Comparison of ENCODE assay signal across 8 mouse cellular contexts in the genomic region with DNA sequence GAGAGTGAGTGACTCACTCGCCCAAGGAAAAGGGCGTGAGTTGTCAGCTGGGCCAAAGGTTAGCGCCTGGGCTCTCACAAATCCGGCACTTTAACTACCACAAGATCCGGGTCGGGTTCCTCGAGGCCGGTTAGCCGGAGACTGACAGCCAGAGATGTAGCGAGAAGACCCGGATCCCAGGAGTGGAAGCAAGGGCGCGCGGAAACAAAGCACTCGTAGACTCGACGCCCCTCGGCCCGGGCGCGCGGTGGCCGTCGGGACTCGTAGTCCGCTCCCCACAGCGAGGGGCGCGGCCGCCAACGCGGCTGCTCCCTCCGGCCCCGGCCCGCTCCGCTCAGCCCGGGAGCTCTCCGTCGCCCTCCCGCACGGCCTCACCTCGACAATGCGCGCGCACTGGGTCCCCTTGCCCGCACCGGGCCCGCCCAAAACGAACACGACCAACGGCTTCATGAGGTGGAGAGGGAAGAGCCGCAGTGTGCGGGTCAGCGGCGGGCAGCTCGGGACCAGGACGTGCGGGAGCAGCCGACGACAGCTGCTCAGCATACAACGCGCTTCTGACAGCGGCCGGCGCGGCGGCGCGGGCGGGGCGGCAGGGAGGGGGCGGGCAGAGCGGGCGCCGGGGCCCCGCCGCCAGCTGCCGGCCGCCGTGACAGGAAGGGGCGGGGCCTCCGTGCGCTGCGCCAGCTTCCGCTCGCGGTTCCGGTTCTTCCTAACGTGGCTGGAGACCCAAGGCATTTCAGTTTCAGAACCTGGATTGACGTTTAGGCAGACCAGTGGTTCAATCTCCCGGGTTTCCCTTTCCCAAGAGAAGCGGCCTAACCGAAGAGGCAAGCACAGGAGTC. TPM values are rescaled to one million over a fixed set of nuclear protein-coding genes. Genes with fewer than 3 reads are reported as not detected.
DNase-seq lines count a peak whose midpoint lies in the region; TF ChIP-seq lines count a peak whose summit lies in the region.

TSS of gene Cmpk1 (minus strand) at position 651 of the 842 bp plus-strand sequence.

- H3K27ac ChIP-seq in cortical plate, adult 2 months (ENCODE audit: insufficient read depth, low read length) = peak within 1 kb of the TSS; percentile 100
- H3K27ac ChIP-seq in left cerebral cortex, adult 2 months = peak within 1 kb of the TSS; percentile 98
- H3K27ac ChIP-seq in macrophage = peak within 1 kb of the TSS; percentile 84

- peak within 1 kb of the TSS; percentile 59 for H3K4me3 ChIP-seq in cortical plate, adult 2 months (ENCODE audit: insufficient read depth, low read length)
- peak within 1 kb of the TSS; percentile 92 for H3K4me3 ChIP-seq in left cerebral cortex, adult 2 months
- H3K4me3 ChIP-seq in macrophage (ENCODE audit: inconsistent target) = peak within 1 kb of the TSS; percentile 71

- H3K36me3 ChIP-seq in macrophage (ENCODE audit: inconsistent target) = no peaks in the 10 kb centered on the region

- peak; percentile 82 for DNase-seq in adipocyte (ENCODE audit: low spot score)
- DNase-seq in gastrocnemius, postnatal 10 days = peak; percentile 90
- peak; percentile 39 for DNase-seq in hindlimb bud, embryonic 11.5 days (ENCODE audit: extremely low spot score, low read depth, low spot score)
- peak; percentile 85 to 87 for DNase-seq in left cerebral cortex, adult 2 months (ENCODE audit: extremely low spot score in 1 of 2, low spot score in 2 of 2)
- peak; percentile 90 for DNase-seq in right cerebral cortex, adult 18-20 months
- DNase-seq in urinary bladder, adult 2 months (ENCODE audit: low spot score) = peak; percentile 71

- peaks cover 2% of the 10 kb centered on the region for H3K4me1 ChIP-seq in cortical plate, adult 2 months (ENCODE audit: control insufficient read depth, insufficient read depth, low read length)

- intact Hi-C loops in left cerebral cortex, adult 2 months (cut with DNase I) = loop anchor here (1.0 to 5.0 kb wide), 2 partner anchors 12 to 70 kb away; partner anchors contain the start of gene Tal1

- TF ChIP-seq CTCF in cortical plate, adult 2 months (IDR thresholded peaks at IDR 0.05; ENCODE audit: extremely low read depth, insufficient read depth, low read length) = no peak
- no peak for TF ChIP-seq CTCF in left cerebral cortex, adult 2 months (IDR thresholded peaks at IDR 0.05)

- H3K79me2 ChIP-seq in macrophage (ENCODE audit: inconsistent target) = peaks cover 47% of the 10 kb centered on the region

- peak; percentile 80 for TF ChIP-seq POLR2A in cortical plate, adult 2 months (IDR thresholded peaks at IDR 0.05; ENCODE audit: extremely low read depth, insufficient read depth, low read length)

- WGBS in macrophage (ENCODE audit: missing documents) = 1% methylated on average over 90 of the region's 93 CpGs

RNA-seq across cellular contexts. Expression of gene Cmpk1, which starts in this region (rescaled TPM):
- polyA plus RNA-seq in cortical plate, adult 2 months (2012; rRNA removed) = 47.6 and 48.4 TPM in 2 replicates
- total RNA-seq in gastrocnemius, postnatal 10 days (2021) = 10 to 100 TPM; 32.1 to 36.8 TPM
- total RNA-seq in left cerebral cortex, adult 2 months (2021) = 10 to 100 TPM; 74.5 to 79.6 TPM
- 10 to 100 TPM; 13.9 to 48.3 (median 30.3) TPM for total RNA-seq in macrophage (2018; cell fraction: chromatin; rRNA removed)
- total RNA-seq in macrophage (2018; cell fraction: cytosol; rRNA removed) = 100 to 1,000 TPM in 3 of 26 experiments, 10 to 100 TPM in 23; 59.5 to 123 (median 82.4) TPM
- 10 to 100 TPM; 27.0 to 68.3 (median 39.7) TPM for total RNA-seq in macrophage (2018; cell fraction: nucleus; rRNA removed)
- 89.7 to 330 TPM (median 144 TPM) in 3 replicates for polyA plus RNA-seq in macrophage (2018)
- polyA plus RNA-seq in urinary bladder, adult 2 months (2012; rRNA removed) = 38.7 and 44.9 TPM in 2 replicates

Comparison
In these comparisons a context has a peak if more than half of its experiments do, and no peak if none do; other contexts are left out.
1. Peak in every context shown above with its lines: DNase-seq, H3K4me3 ChIP-seq and H3K27ac ChIP-seq.
2. DNase-seq: peak in every context shown above with its lines; median percentile 90 in gastrocnemius, postnatal 10 days; 90 in right cerebral cortex, adult 18-20 months; 86 in left cerebral cortex, adult 2 months; 82 in adipocyte; 71 in urinary bladder, adult 2 months; 39 in hindlimb bud, embryonic 11.5 days.